Mouse (Mus musculus) monocyte, adult 2 months (primary cell): Measurements from ENCODE around the gene Cd2.

ENCODE experiments used
- DNase-seq, 2 experiments: peaks; one replicate each; pipeline ENCODE4 v3.0.0; 2022; ENCODE audit warnings: low spot score in 2 of 2, low read depth in 1 of 2

Gene Cd2

DNA sequence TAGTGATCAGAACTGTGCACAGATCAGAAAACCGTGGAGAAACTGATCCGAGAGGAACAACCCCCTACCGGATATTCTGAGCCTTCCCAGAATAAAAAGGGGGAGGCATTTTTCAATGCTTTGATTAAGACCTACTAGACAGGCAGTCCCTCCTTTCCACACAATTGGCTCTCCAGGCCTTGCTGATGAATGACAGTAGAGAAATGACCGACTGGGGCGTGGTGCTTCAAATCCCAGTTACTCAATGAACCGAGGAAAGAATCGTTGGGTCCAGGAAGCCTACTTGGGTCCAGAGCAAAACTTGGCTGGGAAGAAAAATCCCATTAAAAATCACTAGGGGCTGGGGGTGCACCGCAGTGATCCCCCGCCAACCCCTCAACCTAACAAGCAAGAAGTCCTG, 57.5 kb downstream of the Cd2 start:
- DNase-seq = no peak

DNA sequence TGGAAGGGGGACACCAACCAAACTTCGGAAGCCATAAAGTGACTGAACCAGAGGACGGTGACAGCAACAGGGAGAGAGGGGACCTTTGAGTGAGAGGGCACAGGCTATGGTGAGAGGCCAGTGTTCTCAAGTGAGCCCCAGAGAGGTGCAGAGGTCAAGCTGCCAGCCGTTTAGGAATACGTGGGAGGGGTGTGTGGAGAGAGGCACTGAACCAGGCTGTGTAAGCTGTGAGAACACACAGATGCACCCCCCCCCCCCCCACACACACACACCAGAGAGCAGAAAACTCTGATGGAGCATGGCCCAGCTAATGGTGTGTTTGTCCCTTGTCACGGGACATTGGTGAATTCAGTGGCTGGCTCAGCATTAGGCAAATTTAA, 58.2 kb downstream of the Cd2 start:
- DNase-seq = no peak

DNA sequence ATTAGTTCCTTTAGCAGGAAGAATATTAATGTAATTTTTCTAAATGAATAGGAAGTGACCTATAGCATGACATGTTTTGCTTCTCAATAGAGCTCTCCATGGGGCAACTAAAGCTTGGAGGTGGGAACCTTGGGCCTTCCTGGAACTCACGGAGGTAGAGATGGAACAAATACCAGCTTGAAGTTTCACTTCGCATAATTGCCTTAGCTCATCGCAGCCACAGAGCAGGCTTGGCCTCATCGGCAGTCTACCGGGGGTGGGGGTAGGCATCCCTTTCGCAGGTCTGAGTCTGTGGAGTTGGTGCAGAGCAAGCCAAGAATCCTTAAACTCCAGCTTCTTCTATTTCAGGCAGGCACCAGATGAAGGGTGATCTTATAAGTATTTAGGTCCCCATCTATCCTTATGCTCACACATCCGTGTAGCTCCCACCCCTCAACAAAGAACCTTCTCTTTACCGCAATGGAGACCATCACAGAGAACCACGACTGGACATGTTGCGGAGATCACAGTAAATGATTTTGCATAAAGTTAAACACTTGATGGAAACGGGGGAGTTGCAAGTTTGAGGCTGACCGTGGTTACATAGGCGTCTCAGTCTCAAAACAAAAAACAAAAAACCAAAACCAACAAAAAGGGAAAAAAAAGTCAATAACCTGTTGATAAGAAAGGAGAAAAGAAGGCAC, 58.7 kb downstream of the Cd2 start:
- DNase-seq = no peak

DNA sequence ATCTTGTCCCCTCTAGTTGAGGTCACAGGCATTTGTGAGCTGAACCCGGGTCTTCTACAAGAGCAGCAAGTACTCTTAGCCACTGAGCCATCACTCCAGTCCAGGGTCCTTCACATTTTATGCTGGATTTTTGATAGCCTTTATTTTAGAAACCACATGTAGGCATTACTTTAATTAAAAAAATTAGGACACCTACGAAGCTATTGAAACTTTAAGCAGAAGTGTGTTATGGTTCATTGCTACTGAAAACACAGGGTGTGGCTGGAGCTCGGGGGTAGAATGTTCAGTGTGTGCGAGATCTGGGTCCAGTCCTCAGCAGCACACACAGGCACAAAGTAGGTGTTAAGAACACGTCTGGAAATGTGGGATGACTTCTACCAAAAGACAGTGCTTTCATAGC, 59.7 kb downstream of the Cd2 start:
- no peak for DNase-seq
